Mouse (Mus musculus): ENCODE results near the gene Slc18a2. TPM values are rescaled to one million over a fixed set of nuclear protein-coding genes. Genes with fewer than 3 reads are reported as not detected.

Slc18a2 gene
- polyA plus RNA-seq (2012; rRNA removed) = 0.86 and 1.6 TPM in 2 replicates

GRCm38 (mm10) chr19:59260718-59261442, at the start of gene Slc18a2:
Gene Slc18a2, plus strand, starts transcription at chr19:59260896.
- Histone ChIP-seq H3K36me3 (ENCODE audit: control insufficient read depth, insufficient read depth, low read length) (no peaks in the 10 kb centered on the region), H3K27ac (ENCODE audit: insufficient read depth, low read depth, low read length) (no peak within 1 kb of the TSS), H3K27me3 (replicated peaks; ENCODE audit: control insufficient read depth, insufficient read depth, low read length) (no peaks in the 10 kb centered on the region), H3K4me3 (ENCODE audit: insufficient read depth, low read depth, low read length) (peak within 1 kb of the TSS; percentile 19; the same call in 1 of the 2 replicates), H3K4me1 (ENCODE audit: control insufficient read depth, insufficient read depth, low read length) (no peaks in the 10 kb centered on the region)
- DNase-seq = no peak
- TF ChIP-seq CTCF (conservative IDR thresholded peaks at IDR 0.05; ENCODE audit: insufficient read depth, insufficient read length, low read depth, low read length) (no peak), POLR2A (IDR thresholded peaks at IDR 0.05; ENCODE audit: low read depth, low read length) (no peak)
- 3% methylated on average over 55 of the region's 55 CpGs for WGBS

- no peaks in the 10 kb centered on the region for H3K36me3 ChIP-seq (ENCODE audit: control insufficient read depth, insufficient read depth, low read length)
- no peak for DNase-seq
- H3K4me1 ChIP-seq (ENCODE audit: control insufficient read depth, insufficient read depth, low read length) = no peaks in the 10 kb centered on the region
- no peak overlapping the region for H3K27ac ChIP-seq (ENCODE audit: insufficient read depth, low read depth, low read length)
- TF ChIP-seq POLR2A (IDR thresholded peaks at IDR 0.05; ENCODE audit: low read depth, low read length) = no peak
- TF ChIP-seq CTCF (conservative IDR thresholded peaks at IDR 0.05; ENCODE audit: insufficient read depth, insufficient read length, low read depth, low read length) = no peak
- no peaks in the 10 kb centered on the region for H3K27me3 ChIP-seq (replicated peaks; ENCODE audit: control insufficient read depth, insufficient read depth, low read length)
- WGBS = 80% methylated on average over 3 of the region's 3 CpGs
- H3K4me3 ChIP-seq (ENCODE audit: insufficient read depth, low read depth, low read length) = no peak overlapping the region
Observed at GRCm38 (mm10) chr19:59216891-59217290, 43.8 kb upstream of the Slc18a2 start.

GRCm38 (mm10) chr19:59218991-59219390, 41.7 kb upstream of the Slc18a2 start, which contains the start of gene Kcnk18:
Gene Kcnk18, plus strand, starts transcription at chr19:59219214.
- no peak for DNase-seq
- no peaks in the 10 kb centered on the region for H3K4me1 ChIP-seq (ENCODE audit: control insufficient read depth, insufficient read depth, low read length)
- 92% methylated on average over 8 of the region's 8 CpGs for WGBS
- H3K27me3 ChIP-seq (replicated peaks; ENCODE audit: control insufficient read depth, insufficient read depth, low read length) = no peaks in the 10 kb centered on the region
- H3K27ac ChIP-seq (ENCODE audit: insufficient read depth, low read depth, low read length) = no peak within 1 kb of the TSS
- TF ChIP-seq POLR2A (IDR thresholded peaks at IDR 0.05; ENCODE audit: low read depth, low read length) = no peak
- no peak for TF ChIP-seq CTCF (conservative IDR thresholded peaks at IDR 0.05; ENCODE audit: insufficient read depth, insufficient read length, low read depth, low read length)
- no peaks in the 10 kb centered on the region for H3K36me3 ChIP-seq (ENCODE audit: control insufficient read depth, insufficient read depth, low read length)
- H3K4me3 ChIP-seq (ENCODE audit: insufficient read depth, low read depth, low read length) = no peak within 1 kb of the TSS

GRCm38 (mm10) chr19:59221131-59221530, 39.6 kb upstream of the Slc18a2 start:
- no peak overlapping the region for H3K27ac ChIP-seq (ENCODE audit: insufficient read depth, low read depth, low read length)
- H3K27me3 ChIP-seq (replicated peaks; ENCODE audit: control insufficient read depth, insufficient read depth, low read length) = no peaks in the 10 kb centered on the region
- H3K4me3 ChIP-seq (ENCODE audit: insufficient read depth, low read depth, low read length) = no peak overlapping the region
- DNase-seq = no peak
- no peaks in the 10 kb centered on the region for H3K4me1 ChIP-seq (ENCODE audit: control insufficient read depth, insufficient read depth, low read length)
- TF ChIP-seq POLR2A (IDR thresholded peaks at IDR 0.05; ENCODE audit: low read depth, low read length) (no peak), CTCF (conservative IDR thresholded peaks at IDR 0.05; ENCODE audit: insufficient read depth, insufficient read length, low read depth, low read length) (no peak)
- no peaks in the 10 kb centered on the region for H3K36me3 ChIP-seq (ENCODE audit: control insufficient read depth, insufficient read depth, low read length)
- WGBS = 72% methylated on average over 3 of the region's 3 CpGs

GRCm38 (mm10) chr19:59228376-59228775, 32.3 kb upstream of the Slc18a2 start:
- no peak for TF ChIP-seq POLR2A (IDR thresholded peaks at IDR 0.05; ENCODE audit: low read depth, low read length)
- no peak for TF ChIP-seq CTCF (conservative IDR thresholded peaks at IDR 0.05; ENCODE audit: insufficient read depth, insufficient read length, low read depth, low read length)
- no peak overlapping the region for H3K4me3 ChIP-seq (ENCODE audit: insufficient read depth, low read depth, low read length)
- H3K27ac ChIP-seq (ENCODE audit: insufficient read depth, low read depth, low read length) = no peak overlapping the region
- no peaks in the 10 kb centered on the region for H3K27me3 ChIP-seq (replicated peaks; ENCODE audit: control insufficient read depth, insufficient read depth, low read length)
- no peak for DNase-seq
- WGBS = 82% methylated on average over 3 of the region's 3 CpGs
- H3K4me1 ChIP-seq (ENCODE audit: control insufficient read depth, insufficient read depth, low read length) = no peaks in the 10 kb centered on the region
- no peaks in the 10 kb centered on the region for H3K36me3 ChIP-seq (ENCODE audit: control insufficient read depth, insufficient read depth, low read length)

- H3K27me3 ChIP-seq (replicated peaks; ENCODE audit: control insufficient read depth, insufficient read depth, low read length) = no peaks in the 10 kb centered on the region
- 27% methylated on average over 5 of the region's 5 CpGs for WGBS
- DNase-seq = no peak
- TF ChIP-seq POLR2A (IDR thresholded peaks at IDR 0.05; ENCODE audit: low read depth, low read length) (no peak), CTCF (conservative IDR thresholded peaks at IDR 0.05; ENCODE audit: insufficient read depth, insufficient read length, low read depth, low read length) (no peak)
- no peaks in the 10 kb centered on the region for H3K4me1 ChIP-seq (ENCODE audit: control insufficient read depth, insufficient read depth, low read length)
- H3K4me3 ChIP-seq (ENCODE audit: insufficient read depth, low read depth, low read length) = no peak overlapping the region
- no peaks in the 10 kb centered on the region for H3K36me3 ChIP-seq (ENCODE audit: control insufficient read depth, insufficient read depth, low read length)
- no peak overlapping the region for H3K27ac ChIP-seq (ENCODE audit: insufficient read depth, low read depth, low read length)
Observed at GRCm38 (mm10) chr19:59232786-59233185, 27.9 kb upstream of the Slc18a2 start.

GRCm38 (mm10) chr19:59235001-59235400, 25.7 kb upstream of the Slc18a2 start:
- 71% methylated on average over 18 of the region's 18 CpGs for WGBS
- H3K27me3 ChIP-seq (replicated peaks; ENCODE audit: control insufficient read depth, insufficient read depth, low read length) = no peaks in the 10 kb centered on the region
- no peak overlapping the region for H3K4me3 ChIP-seq (ENCODE audit: insufficient read depth, low read depth, low read length)
- no peaks in the 10 kb centered on the region for H3K4me1 ChIP-seq (ENCODE audit: control insufficient read depth, insufficient read depth, low read length)
- no peak for DNase-seq
- no peak overlapping the region for H3K27ac ChIP-seq (ENCODE audit: insufficient read depth, low read depth, low read length)
- TF ChIP-seq CTCF (conservative IDR thresholded peaks at IDR 0.05; ENCODE audit: insufficient read depth, insufficient read length, low read depth, low read length) (no peak), POLR2A (IDR thresholded peaks at IDR 0.05; ENCODE audit: low read depth, low read length) (no peak)
- no peaks in the 10 kb centered on the region for H3K36me3 ChIP-seq (ENCODE audit: control insufficient read depth, insufficient read depth, low read length)

Measured in kidney, adult 2 months (tissue).